Mouse (Mus musculus) spleen, adult 2 months (tissue): ENCODE results near the gene Mtcl1.

Source experiments
- CTCF ChIP-seq: fragments of 200-500 bp; IDR thresholded peaks from 2 replicates; pipeline ENCODE4 v1.5.1; 2011; ENCODE audit warnings: mild to moderate bottlenecking, inconsistent platforms; ENCODE audit not compliant: insufficient read depth, insufficient read length, insufficient replicate concordance; ENCODE audit errors: extremely low read depth
- POLR2A ChIP-seq: fragments of 200-500 bp; IDR thresholded peaks from 2 replicates; pipeline ENCODE4 v1.6.1; 2011; ENCODE audit warnings: low read depth, low read length, inconsistent platforms

DNA sequence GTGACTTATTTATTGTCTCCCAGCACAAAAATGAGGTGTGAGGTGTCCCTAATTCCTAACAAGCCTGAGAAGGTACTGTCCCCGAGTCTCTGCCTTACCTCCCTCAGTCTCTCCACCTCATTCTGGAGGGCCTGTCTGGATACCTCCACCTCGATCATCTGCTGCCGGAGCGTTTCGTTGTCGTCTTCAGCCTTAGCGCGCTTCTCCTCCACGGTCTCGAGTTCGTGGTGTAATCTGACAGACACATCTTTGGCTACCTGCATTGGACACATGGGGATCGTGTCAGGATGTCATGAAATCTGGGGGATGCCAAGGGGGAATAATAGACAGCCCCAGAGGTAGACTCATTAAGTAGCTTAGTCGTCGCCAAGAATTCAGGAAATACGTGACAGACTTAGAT, 13.6 kb downstream of the Mtcl1 start:
- TF ChIP-seq CTCF (no peak), POLR2A (no peak)
